Mouse (Mus musculus): Measurements from ENCODE around the gene Dlg2. TPM values are rescaled to one million over a fixed set of nuclear protein-coding genes. Genes with fewer than 3 reads are reported as not detected.

The Dlg2 gene
- 1.1 and 1.2 TPM in 2 replicates for polyA plus RNA-seq (2015; fragmentation: Nextera tagmentation; extraction: Ambion mirVana)

DNA sequence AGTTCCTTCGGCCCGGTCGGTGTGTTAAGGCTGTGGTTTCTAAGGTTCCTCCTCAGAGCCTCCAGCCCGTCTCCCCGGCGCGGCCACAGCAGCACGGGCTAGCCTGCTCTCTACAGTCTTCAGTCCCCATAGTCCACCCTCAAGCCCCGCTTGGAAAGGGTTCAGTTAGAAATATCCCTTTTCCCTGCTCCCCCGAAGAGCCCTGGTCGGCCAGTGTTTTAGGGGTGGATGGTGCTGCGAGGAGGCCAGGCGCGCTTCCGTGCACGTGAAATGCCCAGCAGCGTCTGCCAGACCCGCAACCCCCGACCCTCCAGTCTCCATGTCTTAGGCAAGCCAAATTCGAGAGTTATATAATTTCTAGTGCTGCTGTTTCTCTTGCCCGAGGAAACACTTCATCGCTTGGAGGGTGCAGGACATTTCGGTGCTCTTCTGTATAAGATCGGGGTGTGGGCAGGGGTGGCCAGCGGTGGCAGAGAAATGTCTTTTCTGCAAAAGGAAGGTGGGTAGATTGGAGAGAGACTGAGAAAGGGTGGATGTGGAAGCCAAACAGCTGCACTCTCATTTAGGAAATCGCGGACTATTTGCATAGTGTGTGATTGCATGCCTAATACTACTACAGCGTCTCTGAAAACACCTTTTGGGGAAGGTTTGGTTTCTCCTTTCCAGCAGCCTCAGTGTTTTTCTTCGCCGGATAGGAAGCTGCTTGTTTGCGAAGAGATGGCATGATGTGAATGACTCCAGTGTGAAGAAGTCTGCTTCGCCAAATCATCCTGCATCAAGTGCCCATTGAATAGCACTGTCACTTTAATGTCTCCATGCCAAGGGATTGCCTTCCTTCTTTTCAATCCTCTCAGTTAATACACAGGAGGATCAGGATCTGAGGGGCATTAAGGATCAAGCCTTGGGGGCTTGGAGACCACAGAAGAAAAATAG, at the start of gene Dlg2:
Gene Dlg2 (plus strand): TSS at position 360 of the 933 bp plus-strand sequence.
- no peaks in the 10 kb centered on the region for H3K9me3 ChIP-seq (ENCODE audit: control insufficient read depth, low read length)
- H3K9ac ChIP-seq (ENCODE audit: low read length) = peak within 1 kb of the TSS; percentile 78
- WGBS = under 1% methylated on average over 32 of the region's 32 CpGs
- no peaks in the 10 kb centered on the region for H3K36me3 ChIP-seq (ENCODE audit: control insufficient read depth, insufficient read depth, low read length)
- H3K4me2 ChIP-seq (ENCODE audit: low read depth, low read length) = peak within 1 kb of the TSS; percentile 62
- no peak; the same call in 1 of the 2 replicates for ATAC-seq (ENCODE audit: low read depth)
- peaks cover 10% of the 10 kb centered on the region for H3K4me1 ChIP-seq (replicated peaks; ENCODE audit: control insufficient read depth, insufficient read depth, low read length)
- H3K27ac ChIP-seq (ENCODE audit: low read length) = peak within 1 kb of the TSS; percentile 70
- peak within 1 kb of the TSS; percentile 80 for H3K4me3 ChIP-seq (ENCODE audit: low read length)
- peaks cover 9% of the 10 kb centered on the region for H3K27me3 ChIP-seq (ENCODE audit: control insufficient read depth, insufficient read depth, low read depth, low read length)

DNA sequence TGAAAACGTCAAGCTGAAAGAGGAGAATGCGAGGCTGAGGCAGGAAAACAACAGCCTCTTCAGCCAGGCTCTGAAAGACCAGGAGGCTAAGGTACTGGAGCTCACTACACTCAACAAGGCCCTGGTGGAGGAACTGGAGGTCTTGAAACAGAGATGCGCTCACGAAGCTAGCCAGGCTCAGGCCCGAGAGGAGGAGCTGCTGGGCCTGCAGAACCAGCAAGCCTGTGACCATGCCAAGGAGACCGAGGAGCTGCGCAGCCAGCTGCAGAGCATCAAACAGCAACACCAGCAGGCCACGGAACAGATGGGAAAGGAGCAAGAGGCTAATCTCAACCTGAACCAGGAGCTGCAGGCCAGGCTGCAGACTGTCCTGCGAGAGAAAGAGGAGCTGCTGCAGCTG, 49.5 kb upstream of the Dlg2 start:
- WGBS = 53% methylated on average over 9 of the region's 9 CpGs
- no peaks in the 10 kb centered on the region for H3K36me3 ChIP-seq (ENCODE audit: control insufficient read depth, insufficient read depth, low read length)
- ATAC-seq (ENCODE audit: low read depth) = no peak
- H3K4me3 ChIP-seq (ENCODE audit: low read length) = peak overlapping the region; percentile 44
- H3K27me3 ChIP-seq (ENCODE audit: control insufficient read depth, insufficient read depth, low read depth, low read length) = no peaks in the 10 kb centered on the region
- H3K27ac ChIP-seq (ENCODE audit: low read length) = no peak overlapping the region
- peak overlapping the region; percentile 72 for H3K4me2 ChIP-seq (ENCODE audit: low read depth, low read length)
- peak overlapping the region; percentile 56; the same call in 1 of the 2 replicates for H3K9ac ChIP-seq (ENCODE audit: low read length)
- H3K9me3 ChIP-seq (ENCODE audit: control insufficient read depth, low read length) = no peaks in the 10 kb centered on the region
- 0 out of 2 replicates have a peak, but pooled peaks cover 2% of the 10 kb centered on the region for H3K4me1 ChIP-seq (replicated peaks; ENCODE audit: control insufficient read depth, insufficient read depth, low read length)

DNA sequence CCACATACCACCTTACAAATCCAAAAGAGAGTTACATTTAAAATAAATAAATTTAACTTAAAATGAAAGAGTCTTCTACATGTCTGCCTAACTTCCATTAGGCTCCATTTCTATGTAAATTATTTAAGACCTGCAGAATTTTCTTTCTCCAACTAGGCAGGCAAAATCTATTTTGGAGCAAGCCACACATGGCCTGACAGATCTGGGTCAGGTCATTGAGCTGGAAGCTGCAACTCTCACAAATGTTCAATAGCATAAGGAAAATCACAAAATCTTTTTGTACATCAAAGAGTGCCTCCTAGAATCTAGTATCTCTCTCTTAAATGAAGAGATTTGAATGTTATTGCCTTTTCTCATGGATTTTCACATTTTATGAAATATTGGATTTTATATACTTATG, 44.3 kb upstream of the Dlg2 start:
- H3K9ac ChIP-seq (ENCODE audit: low read length) = no peak overlapping the region
- no peak overlapping the region for H3K27ac ChIP-seq (ENCODE audit: low read length)
- no peak overlapping the region for H3K4me3 ChIP-seq (ENCODE audit: low read length)
- no peaks in the 10 kb centered on the region for H3K36me3 ChIP-seq (ENCODE audit: control insufficient read depth, insufficient read depth, low read length)
- H3K4me2 ChIP-seq (ENCODE audit: low read depth, low read length) = no peak overlapping the region
- ATAC-seq (ENCODE audit: low read depth) = no peak
- H3K9me3 ChIP-seq (ENCODE audit: control insufficient read depth, low read length) = no peaks in the 10 kb centered on the region
- no peaks in the 10 kb centered on the region for H3K27me3 ChIP-seq (ENCODE audit: control insufficient read depth, insufficient read depth, low read depth, low read length)
- H3K4me1 ChIP-seq (replicated peaks; ENCODE audit: control insufficient read depth, insufficient read depth, low read length) = no peaks in the 10 kb centered on the region

DNA sequence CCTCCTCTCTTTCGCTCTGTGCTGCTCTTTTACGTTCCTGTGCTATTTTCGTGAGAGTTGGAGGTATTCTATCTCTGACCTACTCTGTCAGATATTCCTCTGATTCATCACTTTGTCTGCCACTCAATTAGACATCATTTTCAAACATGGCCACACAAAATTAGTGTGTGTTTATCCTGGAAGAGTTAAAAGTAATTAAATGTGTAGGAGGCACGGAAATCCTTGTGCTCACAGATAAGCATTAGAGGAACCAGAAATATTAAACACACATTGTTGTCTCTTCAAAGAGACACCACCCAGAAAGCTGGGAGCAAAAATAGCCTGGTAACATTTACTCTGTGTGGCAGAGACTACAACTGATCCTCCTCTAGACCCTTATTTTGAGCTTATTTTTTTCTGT, 36.4 kb upstream of the Dlg2 start:
- Histone ChIP-seq H3K9me3 (ENCODE audit: control insufficient read depth, low read length) (no peaks in the 10 kb centered on the region), H3K27me3 (ENCODE audit: control insufficient read depth, insufficient read depth, low read depth, low read length) (no peaks in the 10 kb centered on the region), H3K4me3 (ENCODE audit: low read length) (no peak overlapping the region), H3K27ac (ENCODE audit: low read length) (no peak overlapping the region), H3K36me3 (ENCODE audit: control insufficient read depth, insufficient read depth, low read length) (no peaks in the 10 kb centered on the region), H3K4me2 (ENCODE audit: low read depth, low read length) (no peak overlapping the region), H3K9ac (ENCODE audit: low read length) (no peak overlapping the region), H3K4me1 (replicated peaks; ENCODE audit: control insufficient read depth, insufficient read depth, low read length) (no peaks in the 10 kb centered on the region)
- ATAC-seq (ENCODE audit: low read depth) = no peak
- WGBS = 74% methylated on average over 4 of the region's 4 CpGs

DNA sequence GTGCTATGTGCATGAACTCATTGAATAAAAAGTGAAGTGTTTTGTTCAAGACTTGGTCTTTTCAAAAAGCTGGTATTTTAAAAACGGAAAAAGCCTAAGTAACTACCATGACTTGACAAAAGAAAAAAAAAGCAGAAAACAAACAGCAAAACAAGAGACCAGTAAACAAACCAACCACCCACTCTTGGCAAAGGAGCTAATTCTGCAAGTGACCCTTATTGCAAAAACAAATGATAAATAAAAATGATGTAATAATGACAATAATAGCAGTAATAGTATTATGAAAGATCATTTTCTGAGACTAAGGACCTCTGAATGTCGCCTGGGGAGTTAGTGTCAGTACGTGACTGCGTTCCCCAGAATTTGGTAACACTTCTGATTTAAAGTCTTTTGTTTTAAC, 34.4 kb upstream of the Dlg2 start:
- H3K36me3 ChIP-seq (ENCODE audit: control insufficient read depth, insufficient read depth, low read length) = no peaks in the 10 kb centered on the region; the same call in 1 of the 2 replicates
- no peaks in the 10 kb centered on the region; the same call in 1 of the 2 replicates for H3K4me1 ChIP-seq (replicated peaks; ENCODE audit: control insufficient read depth, insufficient read depth, low read length)
- H3K27me3 ChIP-seq (ENCODE audit: control insufficient read depth, insufficient read depth, low read depth, low read length) = no peaks in the 10 kb centered on the region
- peak; percentile 2; the same call in 1 of the 2 replicates for ATAC-seq (ENCODE audit: low read depth)
- peak overlapping the region; percentile 70 for H3K4me2 ChIP-seq (ENCODE audit: low read depth, low read length)
- H3K4me3 ChIP-seq (ENCODE audit: low read length) = peak overlapping the region; percentile 97
- peak overlapping the region; percentile 99 for H3K9ac ChIP-seq (ENCODE audit: low read length)
- no peaks in the 10 kb centered on the region for H3K9me3 ChIP-seq (ENCODE audit: control insufficient read depth, low read length)
- WGBS = 12% methylated on average over 4 of the region's 4 CpGs
- peak overlapping the region; percentile 98 for H3K27ac ChIP-seq (ENCODE audit: low read length)

DNA sequence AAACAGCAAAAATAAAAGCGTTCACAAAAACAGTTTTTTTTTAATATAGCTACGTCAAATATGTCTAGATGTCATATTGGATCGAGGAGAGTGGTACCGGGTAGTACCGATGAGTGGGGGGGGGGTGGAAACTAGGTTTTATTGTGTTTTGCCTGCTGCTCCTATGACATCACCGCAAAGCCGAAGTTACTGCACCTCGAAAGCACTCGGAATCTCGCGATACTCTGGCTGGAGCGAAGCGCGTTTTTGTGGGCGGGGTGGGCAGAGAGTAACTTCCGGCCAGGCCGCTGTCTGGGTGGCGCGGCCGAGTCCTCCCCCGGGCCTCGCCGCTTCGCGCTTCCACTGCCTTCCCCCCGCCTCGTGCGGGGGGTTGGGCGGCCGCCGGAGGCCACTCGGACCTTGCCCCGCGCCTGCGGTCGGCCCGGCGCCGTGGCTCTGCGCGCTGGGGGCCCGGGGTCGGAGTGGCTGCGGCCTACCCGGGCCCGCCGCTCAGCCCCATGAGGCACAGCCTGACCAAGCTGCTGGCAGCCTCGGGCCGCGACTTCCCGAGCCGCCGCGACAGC, 33.9 kb upstream of the Dlg2 start, which contains the start of gene Crebzf:
Gene Crebzf (plus strand): TSS at position 212 of the 563 bp plus-strand sequence.
- no peaks in the 10 kb centered on the region for H3K9me3 ChIP-seq (ENCODE audit: control insufficient read depth, low read length)
- 0% methylated on average over 45 of the region's 54 CpGs for WGBS
- H3K4me1 ChIP-seq (replicated peaks; ENCODE audit: control insufficient read depth, insufficient read depth, low read length) = no peaks in the 10 kb centered on the region; the same call in 1 of the 2 replicates
- peak within 1 kb of the TSS; percentile 99 for H3K9ac ChIP-seq (ENCODE audit: low read length)
- peak within 1 kb of the TSS; percentile 70 for H3K4me2 ChIP-seq (ENCODE audit: low read depth, low read length)
- peaks cover 2% of the 10 kb centered on the region; the same call in 1 of the 2 replicates for H3K36me3 ChIP-seq (ENCODE audit: control insufficient read depth, insufficient read depth, low read length)
- peak; percentile 97 for ATAC-seq (ENCODE audit: low read depth)
- peak within 1 kb of the TSS; percentile 98 for H3K27ac ChIP-seq (ENCODE audit: low read length)
- no peaks in the 10 kb centered on the region for H3K27me3 ChIP-seq (ENCODE audit: control insufficient read depth, insufficient read depth, low read depth, low read length)
- H3K4me3 ChIP-seq (ENCODE audit: low read length) = peak within 1 kb of the TSS; percentile 97

DNA sequence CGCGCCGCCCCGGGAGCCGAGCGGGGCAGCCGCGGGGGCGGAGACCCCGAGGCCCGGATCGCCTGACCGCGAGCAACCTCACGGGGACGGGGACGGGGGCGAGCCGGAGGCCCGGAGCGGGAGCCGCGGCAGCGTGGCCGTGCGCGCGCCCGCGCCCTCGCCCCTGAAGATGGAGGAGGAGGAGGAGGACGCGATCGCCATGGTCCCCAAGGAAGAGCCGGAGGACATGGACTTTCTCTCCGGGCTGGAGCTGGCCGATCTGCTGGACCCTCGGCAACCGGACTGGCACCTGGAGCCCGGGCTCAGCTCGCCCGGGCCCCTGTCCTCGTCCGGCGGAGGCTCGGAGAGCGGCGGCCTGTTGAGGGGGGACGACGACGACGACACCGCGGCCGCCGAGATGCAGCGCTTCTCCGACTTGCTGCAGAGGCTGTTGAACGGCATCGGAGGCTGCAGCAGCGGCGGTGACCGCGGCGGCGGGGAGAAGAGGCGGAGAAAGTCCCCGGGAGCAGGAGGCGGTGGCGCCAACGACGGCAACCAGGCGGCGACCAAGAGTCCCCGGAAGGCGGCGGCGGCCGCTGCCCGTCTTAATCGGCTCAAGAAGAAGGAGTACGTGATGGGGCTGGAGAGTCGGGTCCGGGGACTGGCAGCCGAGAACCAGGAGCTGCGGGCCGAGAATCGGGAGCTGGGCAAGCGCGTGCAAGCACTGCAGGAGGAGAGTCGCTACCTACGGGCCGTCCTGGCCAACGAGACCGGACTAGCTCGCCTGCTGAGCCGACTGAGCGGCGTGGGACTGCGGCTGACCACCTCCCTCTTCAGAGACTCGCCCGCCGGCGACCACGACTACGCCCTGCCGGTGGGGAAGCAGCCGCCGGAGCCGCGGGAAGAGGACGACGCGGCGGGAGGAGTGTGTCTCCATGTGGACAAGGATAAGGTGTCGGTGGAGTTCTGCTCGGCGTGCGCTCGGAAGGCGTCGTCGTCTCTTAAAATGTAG, 33.1 kb upstream of the Dlg2 start:
- no peaks in the 10 kb centered on the region for H3K9me3 ChIP-seq (ENCODE audit: control insufficient read depth, low read length)
- ATAC-seq (ENCODE audit: low read depth) = peak; percentile 76
- no peaks in the 10 kb centered on the region; the same call in 1 of the 2 replicates for H3K4me1 ChIP-seq (replicated peaks; ENCODE audit: control insufficient read depth, insufficient read depth, low read length)
- peak overlapping the region; percentile 97 for H3K4me3 ChIP-seq (ENCODE audit: low read length)
- under 1% methylated on average over 99 of the region's 123 CpGs for WGBS
- H3K4me2 ChIP-seq (ENCODE audit: low read depth, low read length) = peak overlapping the region; percentile 60
- H3K9ac ChIP-seq (ENCODE audit: low read length) = peak overlapping the region; percentile 99
- H3K36me3 ChIP-seq (ENCODE audit: control insufficient read depth, insufficient read depth, low read length) = peaks cover 3% of the 10 kb centered on the region; the same call in 1 of the 2 replicates
- no peaks in the 10 kb centered on the region for H3K27me3 ChIP-seq (ENCODE audit: control insufficient read depth, insufficient read depth, low read depth, low read length)
- H3K27ac ChIP-seq (ENCODE audit: low read length) = peak overlapping the region; percentile 98

DNA sequence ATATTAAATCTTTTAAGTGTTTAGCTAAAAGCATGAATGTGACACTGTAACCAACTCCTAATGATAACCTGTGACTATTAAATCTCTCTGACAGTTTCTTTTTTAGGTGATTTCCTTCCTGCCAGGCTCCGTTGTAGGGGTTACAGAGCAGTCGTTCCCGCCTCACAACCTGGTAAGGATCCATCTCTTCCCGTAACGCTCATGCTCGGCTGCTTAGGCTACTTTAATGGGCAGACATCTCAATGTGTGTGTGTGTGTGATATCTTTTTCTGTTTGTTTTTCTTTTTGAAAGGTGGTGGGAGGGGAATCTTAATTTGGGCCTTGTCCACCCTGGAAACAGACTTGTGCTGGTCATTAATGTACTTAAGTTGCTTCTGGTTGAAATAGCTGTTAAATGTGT, 32.3 kb upstream of the Dlg2 start:
- WGBS = 0% methylated on average over 6 of the region's 6 CpGs
- H3K4me1 ChIP-seq (replicated peaks; ENCODE audit: control insufficient read depth, insufficient read depth, low read length) = no peaks in the 10 kb centered on the region; the same call in 1 of the 2 replicates
- peak overlapping the region; percentile 97 for H3K4me3 ChIP-seq (ENCODE audit: low read length)
- peak overlapping the region; percentile 60 for H3K4me2 ChIP-seq (ENCODE audit: low read depth, low read length)
- H3K9ac ChIP-seq (ENCODE audit: low read length) = peak overlapping the region; percentile 99
- no peak for ATAC-seq (ENCODE audit: low read depth)
- H3K36me3 ChIP-seq (ENCODE audit: control insufficient read depth, insufficient read depth, low read length) = peaks cover 3% of the 10 kb centered on the region; the same call in 1 of the 2 replicates
- no peak overlapping the region for H3K27ac ChIP-seq (ENCODE audit: low read length)
- H3K27me3 ChIP-seq (ENCODE audit: control insufficient read depth, insufficient read depth, low read depth, low read length) = no peaks in the 10 kb centered on the region
- no peaks in the 10 kb centered on the region for H3K9me3 ChIP-seq (ENCODE audit: control insufficient read depth, low read length)
